Mouse (Mus musculus): ENCODE results near the gene Cnnm2.

DNA sequence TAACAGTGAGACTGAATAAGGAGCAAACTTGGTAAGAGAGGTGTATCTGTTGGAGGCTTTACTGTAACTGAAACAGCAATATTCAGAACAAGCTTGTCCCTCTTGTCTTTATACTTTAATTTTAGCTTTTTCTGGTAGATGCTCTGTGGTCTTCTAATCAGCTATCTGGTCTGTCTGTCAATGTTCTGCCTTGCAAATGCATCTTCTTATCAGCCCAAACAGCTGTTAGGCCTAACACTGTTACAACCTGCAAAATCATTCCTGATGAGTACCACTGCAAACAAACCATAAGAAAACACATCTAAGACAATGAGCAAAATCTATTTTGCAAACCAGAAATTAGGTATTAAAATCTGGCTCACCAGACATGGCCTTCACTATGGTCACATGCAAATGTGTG lies 144.0 kb downstream of the Cnnm2 start:
- TF ChIP-seq CTCF (IDR thresholded peaks at IDR 0.05; ENCODE audit: low read depth) (no peak), EP300 (optimal IDR thresholded peaks at IDR 0.05) (no peak)

All from stomach, postnatal 0 days (tissue).